Mouse (Mus musculus): ENCODE measurements around the gene Fdx1l.

DNA sequence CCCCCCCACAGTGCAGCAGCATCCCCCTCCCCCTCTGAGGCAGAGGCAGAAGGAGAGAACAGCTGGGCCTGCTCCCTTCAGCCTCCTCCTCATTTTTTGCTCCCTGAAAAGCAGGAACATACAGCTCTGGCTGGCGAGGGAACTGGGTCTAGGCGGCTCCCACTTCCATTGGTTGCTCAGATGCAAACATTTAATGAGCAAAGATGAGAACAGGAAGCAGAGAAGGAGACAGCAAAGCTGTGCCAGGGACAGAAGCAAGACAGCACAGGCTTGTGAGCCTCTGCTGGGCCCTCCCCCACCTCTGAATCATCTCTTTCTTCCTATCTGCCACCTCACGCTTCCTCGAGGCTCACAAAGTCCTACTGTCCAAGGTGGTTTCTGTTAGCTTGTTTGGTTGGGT, 32.1 kb downstream of the Fdx1l start:
- TF ChIP-seq CTCF (IDR thresholded peaks at IDR 0.05; ENCODE audit: borderline replicate concordance, insufficient read depth, low read depth, low read length) = no peak
- no peak for TF ChIP-seq POLR2A (IDR thresholded peaks at IDR 0.05; ENCODE audit: borderline replicate concordance, insufficient read depth, low read length)
